Mouse (Mus musculus) forebrain, embryonic 12.5 days (tissue): ENCODE data around the gene Zfp692. TPM values are rescaled to one million over a fixed set of nuclear protein-coding genes. Genes with fewer than 3 reads are reported as not detected.

Experiments
- polyA plus RNA-seq: library from polyadenylated mRNA; unstranded; fragments of >200 nt; fragmentation: Nextera tagmentation; extraction: Ambion mirVana; gene quantifications from 2 replicates; pipeline ENCODE4 v1.2.1, GENCODE M21; 2016

Zfp692 gene
- polyA plus RNA-seq, 1 experiment from 2014 or later: 29.3 TPM

Other genes with a start within 250 kb of the Zfp692 start
- not detected in 2 replicates for gene Gm12248, start 213.9 kb upstream of the Zfp692 start, polyA plus RNA-seq
- gene Cnot8, start 202.9 kb upstream of the Zfp692 start, polyA plus RNA-seq: 110 and 112 TPM in 2 replicates
- gene Gemin5, start 138.5 kb upstream of the Zfp692 start, polyA plus RNA-seq: 20.2 and 23.5 TPM in 2 replicates
- gene Mrpl22, start 135.4 kb upstream of the Zfp692 start, polyA plus RNA-seq: 108 and 113 TPM in 2 replicates
- gene Igtp, start 107.5 kb upstream of the Zfp692 start, polyA plus RNA-seq: 1.6 and 1.9 TPM in 2 replicates
- 0.51 and 0.63 TPM in 2 replicates for gene Irgm2, start 107.5 kb upstream of the Zfp692 start, polyA plus RNA-seq
- not detected in 2 replicates for gene 4930438A08Rik, start 32.3 kb upstream of the Zfp692 start, polyA plus RNA-seq
- gene Zfp672, start 23.3 kb downstream of the Zfp692 start, polyA plus RNA-seq: 37.7 and 40.4 TPM in 2 replicates
- 45.2 and 51.0 TPM in 2 replicates for gene Sh3bp5l, start 23.7 kb downstream of the Zfp692 start, polyA plus RNA-seq
- gene Lypd8, start 72.0 kb downstream of the Zfp692 start, polyA plus RNA-seq: not detected in 2 replicates
- not detected in 2 replicates for gene 1810065E05Rik, start 114.0 kb downstream of the Zfp692 start, polyA plus RNA-seq
- gene Gm12253, start 125.5 kb downstream of the Zfp692 start, polyA plus RNA-seq: not detected in 2 replicates
- gene Lypd9, start 145.9 kb downstream of the Zfp692 start, polyA plus RNA-seq: not detected in 2 replicates
- not detected in 2 replicates for gene Olfr30, start 155.2 kb downstream of the Zfp692 start, polyA plus RNA-seq
- gene Olfr332, start 185.5 kb downstream of the Zfp692 start, polyA plus RNA-seq: not detected in 2 replicates
- not detected in 2 replicates for gene Olfr331, start 195.5 kb downstream of the Zfp692 start, polyA plus RNA-seq
- gene Olfr330, start 227.8 kb downstream of the Zfp692 start, polyA plus RNA-seq: not detected in 2 replicates
- not detected in 2 replicates for gene Olfr329-ps, start 239.4 kb downstream of the Zfp692 start, polyA plus RNA-seq
- gene Olfr328, start 248.6 kb downstream of the Zfp692 start, polyA plus RNA-seq: 0.06 TPM in 1 of 2 replicates, not detected in the other